Mouse (Mus musculus) kidney, postnatal 25 days (tissue): ENCODE measurements at regions not wholly inside any gene's neighbourhood (a gene's known extent, or its start where the extent isn't known, plus 50 kb on each side); places are given as distances from the start of the nearest gene placed in this dataset.

Experiments used
- DNase-seq, 2 experiments: peaks; one replicate each; pipeline ENCODE4 v3.0.0; 2021; ENCODE audit warnings: mixed read lengths in 2 of 2

- DNase-seq = no peak
These were observed 60.0 kb upstream of the Myom1 start for GRCm38 (mm10) chr17:70942478-70942877.

- DNase-seq = no peak
These were observed 68.2 kb upstream of the Myom1 start for GRCm38 (mm10) chr17:70934258-70934657.

- DNase-seq = no peak
These were observed 69.0 kb upstream of the Myom1 start for GRCm38 (mm10) chr17:70933122-70934050.

- DNase-seq = no peak
These were observed 69.9 kb upstream of the Myom1 start for GRCm38 (mm10) chr17:70932565-70932964.

GRCm38 (mm10) chr17:70930600-70930999 lies 71.8 kb upstream of the Myom1 start:
- DNase-seq = no peak

GRCm38 (mm10) chr17:70929582-70929981 lies 72.9 kb upstream of the Myom1 start:
- no peak for DNase-seq

- peak; percentile 19 to 34 for DNase-seq
These were observed 71.3 kb upstream of the Tgif1 start for GRCm38 (mm10) chr17:70924565-70925220.

- no peak for DNase-seq
These were observed 68.3 kb upstream of the Tgif1 start for GRCm38 (mm10) chr17:70921681-70922080.

GRCm38 (mm10) chr17:70920181-70920580 lies 66.8 kb upstream of the Tgif1 start:
- DNase-seq = no peak

GRCm38 (mm10) chr17:70917183-70917935 lies 64.0 kb upstream of the Tgif1 start:
- DNase-seq = no peak

- no peak for DNase-seq
These were observed 62.9 kb upstream of the Tgif1 start for GRCm38 (mm10) chr17:70916089-70916750.

- no peak for DNase-seq
These were observed 62.1 kb upstream of the Tgif1 start for GRCm38 (mm10) chr17:70915445-70915844.

GRCm38 (mm10) chr17:70910238-70910637 lies 56.9 kb upstream of the Tgif1 start:
- DNase-seq = peak in 1 of 2 experiments; percentile 5

- no peak for DNase-seq
These were observed 56.2 kb upstream of the Tgif1 start for GRCm38 (mm10) chr17:70909573-70909972.

GRCm38 (mm10) chr17:70908328-70908727 lies 55.0 kb upstream of the Tgif1 start:
- DNase-seq = no peak
